Mouse (Mus musculus) adipocyte (in vitro differentiated cells): Measurements from ENCODE around the gene Ror1.

Experiments
- DNase-seq: peaks from one replicate; pipeline ENCODE4 v3.0.0-alpha.2; 2016; ENCODE audit warnings: low spot score

Ror1 gene

GRCm38 (mm10) chr4:100160156-100160555 lies 64.6 kb downstream of the Ror1 start:
- DNase-seq, result no peak

GRCm38 (mm10) chr4:100165790-100166189 lies 70.2 kb downstream of the Ror1 start:
- no peak for DNase-seq

GRCm38 (mm10) chr4:100166871-100167270 lies 71.3 kb downstream of the Ror1 start:
- DNase-seq, result no peak

GRCm38 (mm10) chr4:100169683-100170082 lies 74.1 kb downstream of the Ror1 start:
- no peak for DNase-seq

GRCm38 (mm10) chr4:100170161-100170650 lies 74.6 kb downstream of the Ror1 start:
- no peak for DNase-seq

GRCm38 (mm10) chr4:100170743-100171142 lies 75.2 kb downstream of the Ror1 start:
- DNase-seq, result no peak

GRCm38 (mm10) chr4:100171483-100171898 lies 75.9 kb downstream of the Ror1 start:
- DNase-seq, result no peak

GRCm38 (mm10) chr4:100175594-100175993 lies 80.0 kb downstream of the Ror1 start:
- no peak for DNase-seq

- no peak for DNase-seq
Measured at GRCm38 (mm10) chr4:100178316-100178715, 82.7 kb downstream of the Ror1 start.

- peak; percentile 82 for DNase-seq
Measured at GRCm38 (mm10) chr4:100181676-100182075, 86.1 kb downstream of the Ror1 start.

GRCm38 (mm10) chr4:100186781-100187180 lies 91.2 kb downstream of the Ror1 start:
- no peak for DNase-seq

GRCm38 (mm10) chr4:100187563-100188200 lies 92.1 kb downstream of the Ror1 start:
- peak; percentile 6 for DNase-seq

GRCm38 (mm10) chr4:100188201-100188699 lies 92.7 kb downstream of the Ror1 start:
- DNase-seq, result no peak

GRCm38 (mm10) chr4:100191483-100191882 lies 95.9 kb downstream of the Ror1 start:
- DNase-seq, result no peak

GRCm38 (mm10) chr4:100194136-100194535 lies 98.5 kb downstream of the Ror1 start:
- no peak for DNase-seq

GRCm38 (mm10) chr4:100196255-100196793 lies 100.7 kb downstream of the Ror1 start:
- DNase-seq, result no peak

GRCm38 (mm10) chr4:100198275-100198674 lies 102.7 kb downstream of the Ror1 start:
- DNase-seq, result no peak

- DNase-seq, result no peak
Measured at GRCm38 (mm10) chr4:100201322-100201721, 105.7 kb downstream of the Ror1 start.

GRCm38 (mm10) chr4:100203066-100203465 lies 107.5 kb downstream of the Ror1 start:
- no peak for DNase-seq

GRCm38 (mm10) chr4:100203688-100204087 lies 108.1 kb downstream of the Ror1 start:
- DNase-seq, result no peak

GRCm38 (mm10) chr4:100204381-100204780 lies 108.8 kb downstream of the Ror1 start:
- no peak for DNase-seq

- DNase-seq, result no peak
Measured at GRCm38 (mm10) chr4:100208081-100208480, 112.5 kb downstream of the Ror1 start.

- no peak for DNase-seq
Measured at GRCm38 (mm10) chr4:100209106-100209505, 113.5 kb downstream of the Ror1 start.

GRCm38 (mm10) chr4:100211331-100211730 lies 115.7 kb downstream of the Ror1 start:
- DNase-seq, result no peak
